Mouse (Mus musculus) CH12.LX (cell line): Measurements from ENCODE around the gene Mustn1. TPM values are rescaled to one million over a fixed set of nuclear protein-coding genes. Genes with fewer than 3 reads are reported as not detected.

Experiments used
- DNase-seq: peaks from one replicate; pipeline ENCODE4 v3.0.0-alpha.2; 2013; ENCODE audit errors: extremely low read depth
- H3K27ac ChIP-seq: 2 replicates; pipeline ENCODE4 v1.5.1; 2012; ENCODE audit warnings: low read depth, mild to moderate bottlenecking, control low read depth, moderate library complexity; ENCODE audit not compliant: insufficient read depth
- H3K27me3 ChIP-seq: replicated peaks from 2 replicates; pipeline ENCODE3; 2012; ENCODE audit warnings: inconsistent platforms
- H3K36me3 ChIP-seq, 2 experiments: replicated peaks in 1 of 2; 2 replicates each; pipeline versions ENCODE3 to v1.6.1; 2012; ENCODE audit warnings: inconsistent platforms in 1 of 2, low read length in 1 of 2, mild to moderate bottlenecking in 1 of 2, mixed read lengths in 1 of 2, moderate library complexity in 1 of 2; ENCODE audit not compliant: control insufficient read depth in 1 of 2, insufficient read depth in 1 of 2
- H3K4me1 ChIP-seq, 2 experiments: 2 replicates each; pipeline ENCODE4 v1.6.1; 2012; ENCODE audit warnings: inconsistent platforms in 1 of 2, moderate library complexity in 1 of 2; ENCODE audit not compliant: insufficient read depth in 2 of 2, control insufficient read depth in 1 of 2
- H3K4me2 ChIP-seq: 2 replicates; pipeline ENCODE4 v1.6.1; 2012; ENCODE audit warnings: low read depth, mild to moderate bottlenecking, control low read depth; ENCODE audit not compliant: poor library complexity, insufficient read depth, severe bottlenecking
- H3K4me3 ChIP-seq, 3 experiments: fragments of 150-350 bp in 1 of 3; sonication (generic) in 1 of 3; replicated peaks in 1 of 3; 2 replicates each; pipeline versions ENCODE3 to v1.5.1; 2011 to 2012; ENCODE audit warnings: low read depth in 2 of 3, low read length in 2 of 3, mild to moderate bottlenecking in 2 of 3, moderate library complexity in 2 of 3, control low read depth in 1 of 3, improper control_type of control experiment in 1 of 3, inconsistent platforms in 1 of 3, mixed read lengths in 1 of 3; ENCODE audit not compliant: poor library complexity in 1 of 3
- H3K79me2 ChIP-seq: replicated peaks from 2 replicates; pipeline ENCODE4 v1.6.1; 2012; ENCODE audit warnings: mild to moderate bottlenecking, moderate library complexity; ENCODE audit not compliant: control insufficient read depth, poor library complexity, insufficient read depth, severe bottlenecking; ENCODE audit errors: extremely low read depth
- H3K9ac ChIP-seq: 2 replicates; pipeline ENCODE4 v1.6.1; 2012; ENCODE audit warnings: low read depth, mild to moderate bottlenecking, control low read depth, moderate library complexity; ENCODE audit not compliant: insufficient read depth
- H3K9me3 ChIP-seq: replicated peaks from 2 replicates; pipeline ENCODE3; 2012; ENCODE audit warnings: low read length, inconsistent platforms, mixed read lengths
- BHLHE40 ChIP-seq: IDR thresholded peaks from 2 replicates; pipeline ENCODE4 v1.6.1; 2011; ENCODE audit warnings: mild to moderate bottlenecking, low read depth, low read length, improper control_type of control experiment
- EP300 ChIP-seq: IDR thresholded peaks from 2 replicates; pipeline ENCODE4 v1.6.1; 2011; ENCODE audit warnings: low read length, improper control_type of control experiment
- HCFC1 ChIP-seq: IDR thresholded peaks from 2 replicates; pipeline ENCODE4 v1.6.1; 2012; ENCODE audit warnings: low read depth, mild to moderate bottlenecking, inconsistent platforms, low read length, improper control_type of control experiment
- JUN ChIP-seq: IDR thresholded peaks from 2 replicates; pipeline ENCODE4 v1.6.1; 2011; ENCODE audit warnings: low read depth, mild to moderate bottlenecking, low read length, improper control_type of control experiment, moderate library complexity; ENCODE audit not compliant: insufficient read depth
- JUND ChIP-seq: conservative IDR thresholded peaks from 2 replicates; pipeline ENCODE4 v1.6.1; 2011; ENCODE audit warnings: low read depth, low read length, improper control_type of control experiment
- MAFK ChIP-seq: IDR thresholded peaks from 2 replicates; pipeline ENCODE4 v1.6.1; 2011; ENCODE audit warnings: low read length, improper control_type of control experiment; ENCODE audit not compliant: insufficient replicate concordance
- MAX ChIP-seq: IDR thresholded peaks from 2 replicates; pipeline ENCODE4 v1.6.1; 2011; ENCODE audit warnings: low read length, improper control_type of control experiment
- MAZ ChIP-seq: IDR thresholded peaks from 2 replicates; pipeline ENCODE4 v1.6.1; 2012; ENCODE audit warnings: low read depth, mild to moderate bottlenecking, inconsistent platforms, low read length, improper control_type of control experiment, moderate library complexity
- MXI1 ChIP-seq: IDR thresholded peaks from 2 replicates; pipeline ENCODE4 v1.6.1; 2011; ENCODE audit warnings: mild to moderate bottlenecking, low read depth, low read length, improper control_type of control experiment
- MYC ChIP-seq: IDR thresholded peaks from 2 replicates; pipeline ENCODE4 v1.6.1; 2011; ENCODE audit warnings: low read depth, mild to moderate bottlenecking, improper control_type of control experiment, low read length
- RCOR1 ChIP-seq: conservative IDR thresholded peaks from 2 replicates; pipeline ENCODE4 v1.6.1; 2012; ENCODE audit warnings: low read depth, mild to moderate bottlenecking, inconsistent platforms, low read length, improper control_type of control experiment
- SIN3A ChIP-seq: IDR thresholded peaks from 2 replicates; pipeline ENCODE4 v1.6.1; 2012; ENCODE audit warnings: low read length, improper control_type of control experiment, inconsistent platforms
- USF2 ChIP-seq: conservative IDR thresholded peaks from 2 replicates; pipeline ENCODE4 v1.6.1; 2011; ENCODE audit warnings: low read depth, low read length, improper control_type of control experiment
- ZC3H11A ChIP-seq: IDR thresholded peaks from 2 replicates; pipeline ENCODE4 v1.6.1; 2012; ENCODE audit warnings: low read depth, mild to moderate bottlenecking, inconsistent platforms, low read length, improper control_type of control experiment
- dilution Hi-C: fragments of 300-500 bp; cut with MboI; formaldehyde crosslinking; loops from 2 replicates; pipeline ENCODE4 v1.14.3; 2020; ENCODE audit warnings: low sequenced_read_pairs; ENCODE audit not compliant: extremely low pct_unique_long_range_greater_than_20kb, extremely low pct_ligation_motif_present
- in situ Hi-C: fragments of 300-500 bp; cut with MboI; formaldehyde crosslinking; loops from 3 replicates; pipeline ENCODE4 v1.14.3; 2019; ENCODE audit warnings: low sequenced_read_pairs, low pct_ligation_motif_present, low pct_unique_long_range_greater_than_20kb, mixed read lengths
- polyA plus RNA-seq: library from polyadenylated mRNA; unstranded; fragments of >175 nt; gene quantifications from 2 replicates; pipeline ENCODE4 v1.2.1, GENCODE M21; 2012; ENCODE audit warnings: low read depth; ENCODE audit not compliant: insufficient read length
- total RNA-seq, 2 experiments: library from RNA; depleted of rRNA; stranded (reverse); fragments of 300-350 nt in 1 of 2; fragments of >200 nt in 1 of 2; gene quantifications; 2 replicates each; pipeline ENCODE4 v1.2.3; 2012 to 2014

Mustn1 gene
- total and polyA plus RNA-seq, 3 experiments, result 0.19 to 0.44 (median 0.30) TPM

GRCm38 (mm10) chr14:30923375-30924105 is 44.5 kb downstream of the Mustn1 start, which contains the start of gene Itih3:
Gene Itih3 (minus strand): TSS chr14:30923760.
- Histone ChIP-seq H3K9ac (no peak within 1 kb of the TSS), H3K9me3 (peaks cover 3% of the 10 kb centered on the region), H3K79me2 (no peaks in the 10 kb centered on the region), H3K4me1 (peaks cover 2 to 11% of the 10 kb centered on the region in 2 experiments; a peak in 3 of 4 replicates), H3K27me3 (peaks cover 20% of the 10 kb centered on the region), H3K4me3 (no peak within 1 kb of the TSS)
- no peak for DNase-seq
- dilution Hi-C loops, result no loop called here
- TF ChIP-seq MAFK (no peak), MAX (no peak), MYC (no peak), JUN (no peak), USF2 (no peak), EP300 (no peak), JUND (no peak), MAZ (no peak), SIN3A (no peak)
- TF ChIP-seq, all 38 proteins: peak for 0
- H3K27ac ChIP-seq, result no peak within 1 kb of the TSS
- no peak within 1 kb of the TSS for H3K4me2 ChIP-seq
- in situ Hi-C loops, result no loop called here
- H3K36me3 ChIP-seq, result no peaks in the 10 kb centered on the region

GRCm38 (mm10) chr14:30925492-30925891 is 46.5 kb downstream of the Mustn1 start:
- Histone ChIP-seq H3K36me3 (no peaks in the 10 kb centered on the region), H3K9ac (no peak overlapping the region), H3K4me1 (peaks cover 2 to 5% of the 10 kb centered on the region in 2 experiments; a peak in 2 of 4 replicates), H3K27me3 (peaks cover 11% of the 10 kb centered on the region), H3K4me2 (no peak overlapping the region), H3K4me3 (no peak overlapping the region), H3K79me2 (no peaks in the 10 kb centered on the region), H3K9me3 (peaks cover 3% of the 10 kb centered on the region), H3K27ac (no peak overlapping the region)
- TF ChIP-seq HCFC1 (no peak), RCOR1 (no peak), BHLHE40 (no peak), JUND (no peak), MAZ (no peak), MXI1 (no peak)
- DNase-seq, result no peak
- dilution Hi-C loops (no loop called here), in situ Hi-C loops (no loop called here)

- TF ChIP-seq ZC3H11A, result no peak
- no peak for TF ChIP-seq MAX
- no peak for TF ChIP-seq SIN3A
- Histone ChIP-seq H3K27ac (no peak overlapping the region), H3K9me3 (peaks cover 3% of the 10 kb centered on the region), H3K36me3 (no peaks in the 10 kb centered on the region), H3K9ac (no peak overlapping the region), H3K4me3 (no peak overlapping the region), H3K4me1 (no peaks in the 10 kb centered on the region), H3K27me3 (peaks cover 5% of the 10 kb centered on the region), H3K4me2 (no peak overlapping the region), H3K79me2 (no peaks in the 10 kb centered on the region)
- dilution Hi-C loops (no loop called here), in situ Hi-C loops (no loop called here)
- DNase-seq, result no peak
Measured at GRCm38 (mm10) chr14:30930386-30930785, 51.4 kb downstream of the Mustn1 start.

Other genes starting within 250 kb of the Mustn1 start
- 12.0 and 13.5 TPM in 2 replicates for gene Rft1, start 224.8 kb upstream of the Mustn1 start, total RNA-seq (2012; rRNA removed)
- gene Rft1, start 224.8 kb upstream of the Mustn1 start, total RNA-seq (2014; rRNA removed), result 25.8 and 26.0 TPM in 2 replicates
- gene Rft1, start 224.8 kb upstream of the Mustn1 start, polyA plus RNA-seq, result 15.3 and 17.7 TPM in 2 replicates
- gene Sfmbt1, start 164.4 kb upstream of the Mustn1 start, total RNA-seq (2012; rRNA removed), result 5.1 and 5.8 TPM in 2 replicates
- 2.0 and 2.4 TPM in 2 replicates for gene Sfmbt1, start 164.4 kb upstream of the Mustn1 start, total RNA-seq (2014; rRNA removed)
- 5.6 and 6.0 TPM in 2 replicates for gene Sfmbt1, start 164.4 kb upstream of the Mustn1 start, polyA plus RNA-seq
- gene Tmem110, start 53.6 kb upstream of the Mustn1 start, total RNA-seq (2012; rRNA removed), result 15.7 and 19.4 TPM in 2 replicates
- 10.3 and 10.4 TPM in 2 replicates for gene Tmem110, start 53.6 kb upstream of the Mustn1 start, total RNA-seq (2014; rRNA removed)
- 25.1 and 26.2 TPM in 2 replicates for gene Tmem110, start 53.6 kb upstream of the Mustn1 start, polyA plus RNA-seq
- gene Itih4, start 7.3 kb downstream of the Mustn1 start, total RNA-seq (2012; rRNA removed), result not detected in 2 replicates
- not detected in 2 replicates for gene Itih4, start 7.3 kb downstream of the Mustn1 start, total RNA-seq (2014; rRNA removed)
- gene Itih4, start 7.3 kb downstream of the Mustn1 start, polyA plus RNA-seq, result not detected in 2 replicates
- gene Itih3, start 44.6 kb downstream of the Mustn1 start, total RNA-seq (2012; rRNA removed), result not detected in 2 replicates
- not detected in 2 replicates for gene Itih3, start 44.6 kb downstream of the Mustn1 start, total RNA-seq (2014; rRNA removed)
- not detected in 2 replicates for gene Itih3, start 44.6 kb downstream of the Mustn1 start, polyA plus RNA-seq
- gene Itih1, start 64.1 kb downstream of the Mustn1 start, total RNA-seq (2012; rRNA removed), result 0.04 TPM in 1 of 2 replicates, not detected in the other
- not detected in 2 replicates for gene Itih1, start 64.1 kb downstream of the Mustn1 start, total RNA-seq (2014; rRNA removed)
- not detected in 2 replicates for gene Itih1, start 64.1 kb downstream of the Mustn1 start, polyA plus RNA-seq
- gene Nek4, start 72.2 kb downstream of the Mustn1 start, total RNA-seq (2012; rRNA removed), result 15.5 and 17.4 TPM in 2 replicates
- gene Nek4, start 72.2 kb downstream of the Mustn1 start, total RNA-seq (2014; rRNA removed), result 17.1 and 17.5 TPM in 2 replicates
- gene Nek4, start 72.2 kb downstream of the Mustn1 start, polyA plus RNA-seq, result 17.6 and 18.3 TPM in 2 replicates
- 12.6 and 13.8 TPM in 2 replicates for gene Glt8d1, start 122.2 kb downstream of the Mustn1 start, total RNA-seq (2012; rRNA removed)
- gene Glt8d1, start 122.2 kb downstream of the Mustn1 start, total RNA-seq (2014; rRNA removed), result 22.5 and 24.9 TPM in 2 replicates
- gene Glt8d1, start 122.2 kb downstream of the Mustn1 start, polyA plus RNA-seq, result 11.1 and 11.7 TPM in 2 replicates
- 150 and 179 TPM in 2 replicates for gene Spcs1, start 122.5 kb downstream of the Mustn1 start, total RNA-seq (2012; rRNA removed)
- 344 and 351 TPM in 2 replicates for gene Spcs1, start 122.5 kb downstream of the Mustn1 start, total RNA-seq (2014; rRNA removed)
- gene Spcs1, start 122.5 kb downstream of the Mustn1 start, polyA plus RNA-seq, result 176 and 181 TPM in 2 replicates
- gene Pbrm1, start 139.9 kb downstream of the Mustn1 start, total RNA-seq (2012; rRNA removed), result 20.4 and 25.6 TPM in 2 replicates
- 22.6 and 24.6 TPM in 2 replicates for gene Pbrm1, start 139.9 kb downstream of the Mustn1 start, total RNA-seq (2014; rRNA removed)
- gene Pbrm1, start 139.9 kb downstream of the Mustn1 start, polyA plus RNA-seq, result 22.5 and 28.8 TPM in 2 replicates
- 136 and 207 TPM in 2 replicates for gene Gnl3, start 140.0 kb downstream of the Mustn1 start, total RNA-seq (2012; rRNA removed)
- 321 and 385 TPM in 2 replicates for gene Gnl3, start 140.0 kb downstream of the Mustn1 start, total RNA-seq (2014; rRNA removed)
- 364 and 365 TPM in 2 replicates for gene Gnl3, start 140.0 kb downstream of the Mustn1 start, polyA plus RNA-seq
- 38.0 and 45.8 TPM in 2 replicates for gene Smim4, start 249.8 kb downstream of the Mustn1 start, total RNA-seq (2012; rRNA removed)
- gene Smim4, start 249.8 kb downstream of the Mustn1 start, total RNA-seq (2014; rRNA removed), result 13.5 and 19.1 TPM in 2 replicates
- 24.0 and 26.1 TPM in 2 replicates for gene Smim4, start 249.8 kb downstream of the Mustn1 start, polyA plus RNA-seq